In the genomic region with DNA sequence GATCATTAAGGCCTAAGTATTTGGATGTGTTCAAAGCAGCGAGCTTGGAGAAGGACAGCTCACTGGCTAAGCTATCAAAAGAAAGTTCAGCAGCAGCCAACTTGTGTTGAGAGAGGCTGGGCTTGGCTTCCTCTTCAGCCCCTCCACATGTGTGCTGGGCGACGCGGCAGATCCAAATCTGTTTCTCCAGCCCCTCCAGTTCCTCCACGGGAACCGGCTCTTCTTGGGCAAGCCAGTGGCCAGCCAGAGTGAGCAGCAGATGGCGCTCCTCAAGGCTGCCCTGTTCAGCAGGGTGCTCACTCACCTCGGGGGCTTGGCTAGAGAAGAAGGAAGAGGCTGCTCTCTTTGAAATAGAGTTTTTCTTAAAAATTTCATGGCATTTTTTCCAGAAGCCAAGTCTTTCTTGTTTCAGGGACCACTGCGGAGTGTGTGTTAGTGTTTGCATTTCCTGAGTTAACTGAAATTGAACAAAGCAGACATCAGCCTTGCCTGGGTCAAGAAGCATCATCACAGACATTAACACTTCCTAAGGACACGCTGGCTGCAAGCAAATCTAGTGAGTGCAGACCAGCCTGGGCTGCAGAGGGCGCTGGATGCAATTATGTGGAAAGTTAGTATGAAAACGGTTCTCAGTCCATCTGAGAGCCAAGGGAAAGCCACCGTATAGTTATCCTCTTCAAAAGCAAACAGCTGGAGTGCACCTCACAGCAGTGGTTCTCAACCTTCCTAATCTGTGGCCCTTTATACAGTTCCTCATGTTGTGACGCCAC, we compare ENCODE assay signal across 8 mouse cellular contexts. TPM values are rescaled to one million over a fixed set of nuclear protein-coding genes. Genes with fewer than 3 reads are reported as not detected.
A peak's percentile ranks its signal among the peaks of the same experiment; 100 is the strongest.
DNase-seq lines count a peak whose midpoint lies in the region; ATAC-seq lines count a peak whose summit lies in the region.

No protein-coding gene starts in this region.

- no peak overlapping the region for H3K4me3 ChIP-seq in midbrain, embryonic 14.5 days (replicated peaks; ENCODE audit: low read depth, low read length)
- no peak overlapping the region for H3K4me3 ChIP-seq in midbrain, embryonic 15.5 days
- no peak overlapping the region for H3K4me3 ChIP-seq in limb, embryonic 15.5 days
- no peak overlapping the region for H3K4me3 ChIP-seq in midbrain, embryonic 11.5 days (ENCODE audit: low read depth, low read length)

- no peak overlapping the region for H3K27ac ChIP-seq in midbrain, embryonic 14.5 days (replicated peaks; ENCODE audit: low read depth, low read length)
- no peak overlapping the region for H3K27ac ChIP-seq in midbrain, embryonic 15.5 days
- no peak overlapping the region for H3K27ac ChIP-seq in limb, embryonic 15.5 days
- no peak overlapping the region for H3K27ac ChIP-seq in midbrain, embryonic 11.5 days (ENCODE audit: low read depth, low read length)

- no peak overlapping the region for H3K9ac ChIP-seq in midbrain, embryonic 14.5 days (replicated peaks; ENCODE audit: low read length)
- no peak overlapping the region for H3K9ac ChIP-seq in midbrain, embryonic 15.5 days
- no peak overlapping the region for H3K9ac ChIP-seq in limb, embryonic 15.5 days
- H3K9ac ChIP-seq in midbrain, embryonic 11.5 days (ENCODE audit: low read length): no peak overlapping the region

- H3K9me3 ChIP-seq in midbrain, embryonic 14.5 days (ENCODE audit: control insufficient read depth, low read length): no peaks in the 10 kb centered on the region
- no peaks in the 10 kb centered on the region for H3K9me3 ChIP-seq in midbrain, embryonic 15.5 days
- H3K9me3 ChIP-seq in limb, embryonic 15.5 days: no peaks in the 10 kb centered on the region
- H3K9me3 ChIP-seq in midbrain, embryonic 11.5 days (ENCODE audit: control insufficient read depth, low read length): no peaks in the 10 kb centered on the region

- 54% methylated on average over 14 of the region's 14 CpGs for WGBS in midbrain, embryonic 14.5 days
- WGBS in midbrain, embryonic 15.5 days: 55% methylated on average over 14 of the region's 14 CpGs
- WGBS in limb, embryonic 15.5 days: 47% methylated on average over 14 of the region's 14 CpGs
- 52% methylated on average over 14 of the region's 14 CpGs for WGBS in midbrain, embryonic 11.5 days

- DNase-seq in gastrocnemius, postnatal 14 days: peak; percentile 48
- DNase-seq in gastrocnemius, adult 18-20 months (ENCODE audit: low spot score): no peak
- peak; percentile 46 for DNase-seq in midbrain, embryonic 14.5 days
- peak; percentile 37 for DNase-seq in adrenal gland, postnatal 25 days
- DNase-seq in kidney, adult 9 months: no peak
- no peak for DNase-seq in midbrain, embryonic 11.5 days (ENCODE audit: low spot score, missing footprints)

- peaks cover 57% of the 10 kb centered on the region for H3K36me3 ChIP-seq in midbrain, embryonic 14.5 days (ENCODE audit: control insufficient read depth, insufficient read depth, low read length)
- H3K36me3 ChIP-seq in midbrain, embryonic 15.5 days (replicated peaks): peaks cover 10% of the 10 kb centered on the region; the same call in 1 of the 2 replicates
- peaks cover 38% of the 10 kb centered on the region for H3K36me3 ChIP-seq in limb, embryonic 15.5 days
- peaks cover 2% of the 10 kb centered on the region; the same call in 1 of the 2 replicates for H3K36me3 ChIP-seq in midbrain, embryonic 11.5 days (ENCODE audit: control insufficient read depth, insufficient read depth, low read length)

- no peaks in the 10 kb centered on the region for H3K4me1 ChIP-seq in midbrain, embryonic 14.5 days (ENCODE audit: control insufficient read depth, insufficient read depth, low read length)
- no peaks in the 10 kb centered on the region for H3K4me1 ChIP-seq in midbrain, embryonic 15.5 days
- H3K4me1 ChIP-seq in limb, embryonic 15.5 days: no peaks in the 10 kb centered on the region
- H3K4me1 ChIP-seq in midbrain, embryonic 11.5 days (ENCODE audit: control insufficient read depth, insufficient read depth, low read length): no peaks in the 10 kb centered on the region

- no peak overlapping the region for H3K4me2 ChIP-seq in midbrain, embryonic 14.5 days (ENCODE audit: low read length)
- no peak overlapping the region for H3K4me2 ChIP-seq in midbrain, embryonic 15.5 days
- H3K4me2 ChIP-seq in limb, embryonic 15.5 days: no peak overlapping the region
- H3K4me2 ChIP-seq in midbrain, embryonic 11.5 days: no peak overlapping the region

- no peak for ATAC-seq in midbrain, embryonic 14.5 days (ENCODE audit: low FRiP score, low TSS enrichment)
- ATAC-seq in midbrain, embryonic 15.5 days (replicated peaks): no peak
- 0 out of 2 replicates have a peak, but pooled peaks have one; percentile 19 for ATAC-seq in limb, embryonic 15.5 days (ENCODE audit: insufficient number of reproducible peaks, low FRiP score, low TSS enrichment, low read depth)
- ATAC-seq in midbrain, embryonic 11.5 days (ENCODE audit: low FRiP score): no peak

- H3K27me3 ChIP-seq in midbrain, embryonic 14.5 days (ENCODE audit: control insufficient read depth, insufficient read depth, low read length): no peaks in the 10 kb centered on the region
- H3K27me3 ChIP-seq in midbrain, embryonic 15.5 days (replicated peaks): no peaks in the 10 kb centered on the region
- H3K27me3 ChIP-seq in limb, embryonic 15.5 days: no peaks in the 10 kb centered on the region
- no peaks in the 10 kb centered on the region for H3K27me3 ChIP-seq in midbrain, embryonic 11.5 days (ENCODE audit: control insufficient read depth, insufficient read depth, low read length)

- intact Hi-C loops in gastrocnemius, postnatal 14 days (cut with DNase I; ENCODE audit: low total_unique reads): no loop called here

RNA-seq across cellular contexts. Expression of a gene that starts 37.0 kb away (rescaled TPM):
- 10 to 100 TPM; 16.4 to 19.3 TPM for total RNA-seq in gastrocnemius, postnatal 14 days (2021)
- 10 to 100 TPM; 31.2 to 35.6 TPM for total RNA-seq in gastrocnemius, adult 18-20 months (2021)
- polyA plus RNA-seq in midbrain, embryonic 14.5 days (2014; fragmentation: Nextera tagmentation; extraction: Ambion mirVana): 10.1 TPM in 2 replicates
- polyA plus RNA-seq in midbrain, embryonic 15.5 days (2015; fragmentation: Nextera tagmentation; extraction: Ambion mirVana): 11.2 and 11.7 TPM in 2 replicates
- 17.4 and 20.5 TPM in 2 replicates for total RNA-seq in adrenal gland, postnatal 25 days (2021)
- 11.1 and 11.5 TPM in 2 replicates for polyA plus RNA-seq in limb, embryonic 15.5 days (2015; fragmentation: Nextera tagmentation; extraction: Ambion mirVana)
- polyA plus RNA-seq in midbrain, embryonic 11.5 days (2014; fragmentation: Nextera tagmentation; extraction: Ambion mirVana): 13.2 and 14.3 TPM in 2 replicates

RNA-seq across cellular contexts. Expression of a gene that starts 52.8 kb away (rescaled TPM):
- 1 to 10 TPM; 6.3 to 6.4 TPM for total RNA-seq in gastrocnemius, postnatal 14 days (2021)
- total RNA-seq in gastrocnemius, adult 18-20 months (2021): 1 to 10 TPM; 5.8 to 6.4 TPM
- 9.4 and 12.1 TPM in 2 replicates for polyA plus RNA-seq in midbrain, embryonic 14.5 days (2014; fragmentation: Nextera tagmentation; extraction: Ambion mirVana)
- polyA plus RNA-seq in midbrain, embryonic 15.5 days (2015; fragmentation: Nextera tagmentation; extraction: Ambion mirVana): 8.2 and 8.3 TPM in 2 replicates
- 20.1 and 22.6 TPM in 2 replicates for total RNA-seq in adrenal gland, postnatal 25 days (2021)
- 7.3 and 7.5 TPM in 2 replicates for polyA plus RNA-seq in limb, embryonic 15.5 days (2015; fragmentation: Nextera tagmentation; extraction: Ambion mirVana)
- 11.1 and 11.9 TPM in 2 replicates for polyA plus RNA-seq in midbrain, embryonic 11.5 days (2014; fragmentation: Nextera tagmentation; extraction: Ambion mirVana)

Comparison
In these comparisons a context has a peak if more than half of its experiments do, and no peak if none do; other contexts are left out.
1. DNase-seq: peak in gastrocnemius, postnatal 14 days (single experiment), midbrain, embryonic 14.5 days (single experiment) and adrenal gland, postnatal 25 days (single experiment); none in gastrocnemius, adult 18-20 months (single experiment), kidney, adult 9 months (single experiment) and midbrain, embryonic 11.5 days (single experiment).